Mouse (Mus musculus): Measurements from ENCODE around the gene Gm281. TPM values are rescaled to one million over a fixed set of nuclear protein-coding genes. Genes with fewer than 3 reads are reported as not detected.

Gm281 gene
- total and polyA plus RNA-seq, 3 experiments, result not detected

- no peak overlapping the region for H3K4me3 ChIP-seq (ENCODE audit: control insufficient read depth in 1 of 2, insufficient read depth in 1 of 2, low read depth in 2 of 2, low read length in 2 of 2)
- no peak overlapping the region for H3K9ac ChIP-seq (ENCODE audit: control insufficient read depth, low read depth, low read length, poor library complexity, severe bottlenecking)
- no peaks in the 10 kb centered on the region for H3K9me3 ChIP-seq (replicated peaks; ENCODE audit: insufficient read depth, low read length)
- DNase-seq (ENCODE audit: low read depth, low spot score), result no peak
- H3K27me3 ChIP-seq (ENCODE audit: control insufficient read depth in 1 of 2, insufficient read depth in 2 of 2, low read length in 2 of 2), result no peaks in the 10 kb centered on the region
- no peaks in the 10 kb centered on the region for H3K79me2 ChIP-seq (ENCODE audit: control insufficient read depth, insufficient read depth, low read length, poor library complexity)
- H3K36me3 ChIP-seq (ENCODE audit: control insufficient read depth in 1 of 2, insufficient read depth in 2 of 2, low read length in 2 of 2), result no peaks in the 10 kb centered on the region
- no peak overlapping the region for H3K27ac ChIP-seq (ENCODE audit: control insufficient read depth, low read depth, low read length)
- no peak for TF ChIP-seq CTCF (IDR thresholded peaks at IDR 0.05 in 2 of 3, conservative IDR thresholded peaks at IDR 0.05 in 1 of 3; ENCODE audit: control insufficient read depth in 1 of 3, insufficient read depth in 1 of 3, low read depth in 2 of 3, low read length in 3 of 3, poor library complexity in 1 of 3, severe bottlenecking in 1 of 3)
- TF ChIP-seq MYB (IDR thresholded peaks at IDR 0.05; ENCODE audit: low read depth, low read length), result no peak
- no peak for TF ChIP-seq HCFC1 (IDR thresholded peaks at IDR 0.05; ENCODE audit: low read depth, low read length)
- TF ChIP-seq MAZ (IDR thresholded peaks at IDR 0.05; ENCODE audit: low read depth, low read length), result no peak
- TF ChIP-seq USF2 (IDR thresholded peaks at IDR 0.05; ENCODE audit: borderline replicate concordance in 1 of 2, insufficient read depth in 1 of 2, low read depth in 1 of 2, low read length in 2 of 2), result no peak
- TF ChIP-seq MEF2A (IDR thresholded peaks at IDR 0.05; ENCODE audit: extremely low read depth, insufficient replicate concordance, low read depth, low read length, poor library complexity, severe bottlenecking), result no peak
- no peaks in the 10 kb centered on the region for H3K4me1 ChIP-seq (ENCODE audit: control insufficient read depth in 1 of 2, insufficient read depth in 2 of 2, low read length in 2 of 2)
Measured at GRCm38 (mm10) chr14:13770686-13771085, 143.6 kb downstream of the Gm281 start.

Other genes starting within 250 kb of the Gm281 start
- not detected in 2 replicates for gene Sntn, start 243.6 kb downstream of the Gm281 start, total RNA-seq (2012; rRNA removed)
- not detected for gene Sntn, start 243.6 kb downstream of the Gm281 start, polyA plus RNA-seq (2012; ENCODE audit: insufficient read depth in 1 of 2, insufficient read length in 2 of 2, low read depth in 1 of 2, low replicate concordance in 2 of 2, missing spikeins in 1 of 2)
- 2.3 and 2.7 TPM in 2 replicates for gene Atxn7, start 47.0 kb upstream of the Gm281 start, total RNA-seq (2012; rRNA removed)
- 1 to 10 TPM in 1 of 2 experiments, not detected in 1; 7.7 TPM for gene Atxn7, start 47.0 kb upstream of the Gm281 start, polyA plus RNA-seq (2012; ENCODE audit: insufficient read depth in 1 of 2, insufficient read length in 2 of 2, low read depth in 1 of 2, low replicate concordance in 2 of 2, missing spikeins in 1 of 2)
- 121 and 126 TPM in 2 replicates for gene Thoc7, start 47.4 kb upstream of the Gm281 start, total RNA-seq (2012; rRNA removed)
- gene Thoc7, start 47.4 kb upstream of the Gm281 start, polyA plus RNA-seq (2012; ENCODE audit: insufficient read depth in 1 of 2, insufficient read length in 2 of 2, low read depth in 1 of 2, low replicate concordance in 2 of 2, missing spikeins in 1 of 2), result 10 to 100 TPM in 1 of 2 experiments, not detected in 1; 85.8 TPM
- gene Psmd6, start 206.5 kb upstream of the Gm281 start, total RNA-seq (2012; rRNA removed), result 201 and 203 TPM in 2 replicates
- gene Psmd6, start 206.5 kb upstream of the Gm281 start, polyA plus RNA-seq (2012; ENCODE audit: insufficient read depth in 1 of 2, insufficient read length in 2 of 2, low read depth in 1 of 2, low replicate concordance in 2 of 2, missing spikeins in 1 of 2), result 100 to 1,000 TPM; 185 to 647 TPM